Comparison of ENCODE assay signal across 9 mouse cellular contexts in the genomic region with DNA sequence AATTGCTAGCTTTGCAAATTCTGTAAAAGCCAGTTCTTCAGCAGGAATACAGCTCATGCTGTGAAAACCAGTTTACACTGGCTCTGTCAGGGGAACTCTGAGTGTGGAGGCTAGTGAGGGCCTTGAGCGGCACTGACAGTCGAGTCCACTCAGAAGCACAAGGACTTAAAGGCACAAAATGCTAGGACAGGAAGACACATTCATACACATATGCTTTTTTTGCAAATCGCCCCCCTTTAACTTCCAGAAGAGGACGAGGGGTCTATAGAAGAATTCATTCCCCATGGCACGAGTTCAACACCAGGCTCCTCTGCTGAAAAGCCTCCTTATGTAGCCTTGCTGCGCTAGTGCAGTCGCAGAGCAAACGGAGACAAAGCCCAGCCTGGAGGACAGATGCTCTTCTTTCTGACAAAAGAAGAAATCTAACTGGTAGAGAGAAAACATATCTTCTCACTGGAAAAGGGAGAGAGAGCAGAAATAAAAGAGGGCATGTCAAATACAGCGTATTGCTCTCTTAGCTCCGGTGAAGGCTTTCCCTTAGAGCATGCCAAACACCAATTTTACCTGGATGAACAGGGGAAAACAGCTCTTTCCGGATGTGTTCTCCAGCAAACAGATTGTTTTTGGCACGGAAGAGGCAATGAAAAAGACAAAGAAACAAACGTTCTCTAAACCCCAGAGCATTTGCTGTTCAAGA. TPM values are rescaled to one million over a fixed set of nuclear protein-coding genes. Genes with fewer than 3 reads are reported as not detected.
DNase-seq lines count a peak whose midpoint lies in the region; ATAC-seq and TF ChIP-seq lines count a peak whose summit lies in the region.
"Had no signal": no experiment of that assay in that cellular context is flagged by ENCODE, and none has a peak within 500 bp of the region (broad histone marks: within the 10 kb centered on the region; RNA-seq: fewer than 3 reads in every experiment).

No protein-coding gene starts in this region.

- H3K4me3 ChIP-seq in heart, adult 2 months = peak overlapping the region; percentile 72
- H3K4me3 ChIP-seq in embryonic facial prominence, embryonic 12.5 days = peak overlapping the region; percentile 96
- peak overlapping the region; percentile 83 for H3K4me3 ChIP-seq in intestine, embryonic 16.5 days (ENCODE audit: low read length)
- peak overlapping the region; percentile 29 for H3K4me3 ChIP-seq in macrophage (ENCODE audit: inconsistent target)

- intact Hi-C loops in heart, adult 2 months (cut with DNase I) = no loop called here

- H3K4me1 ChIP-seq in heart, adult 2 months (ENCODE audit: control insufficient read depth, insufficient read depth, low read length) = peaks cover 2% of the 10 kb centered on the region; the same call in 1 of the 2 replicates
- H3K4me1 ChIP-seq in embryonic facial prominence, embryonic 12.5 days = peaks cover 11% of the 10 kb centered on the region; the same call in 1 of the 2 replicates
- peaks cover 8% of the 10 kb centered on the region for H3K4me1 ChIP-seq in intestine, embryonic 16.5 days (ENCODE audit: control insufficient read depth, insufficient read depth, low read length)

- no peak for TF ChIP-seq CTCF in heart, adult 2 months (IDR thresholded peaks at IDR 0.05)

- no peak for DNase-seq in heart, adult 2 months
- DNase-seq in heart, postnatal 4 days = no peak
- DNase-seq in MN1 (ENCODE audit: low spot score) = peak; percentile 31
- DNase-seq in ovary, adult 18-20 months (ENCODE audit: low spot score) = no peak
- no peak for DNase-seq in gastrocnemius, postnatal 10 days

- ATAC-seq in embryonic facial prominence, embryonic 12.5 days (ENCODE audit: insufficient number of reproducible peaks, insufficient read depth, low FRiP score, low TSS enrichment) = no peak
- no peak for ATAC-seq in intestine, embryonic 16.5 days

- peaks cover 3% of the 10 kb centered on the region; the same call in 1 of the 2 replicates for H3K79me2 ChIP-seq in heart, adult 2 months (replicated peaks; ENCODE audit: control insufficient read depth, insufficient read depth, low read length)
- peaks cover 8% of the 10 kb centered on the region for H3K79me2 ChIP-seq in macrophage (ENCODE audit: inconsistent target)

- peak overlapping the region; percentile 88 for H3K9ac ChIP-seq in heart, adult 2 months (ENCODE audit: low read depth, low read length)
- H3K9ac ChIP-seq in embryonic facial prominence, embryonic 12.5 days = peak overlapping the region; percentile 74
- H3K9ac ChIP-seq in intestine, embryonic 16.5 days (ENCODE audit: low read depth, low read length) = peak overlapping the region; percentile 89

- no peak for TF ChIP-seq EP300 in heart, adult 2 months (IDR thresholded peaks at IDR 0.05; ENCODE audit: insufficient read depth, low read depth, low read length)

- no peaks in the 10 kb centered on the region for H3K27me3 ChIP-seq in heart, adult 2 months (ENCODE audit: control insufficient read depth, insufficient read depth, low read length)
- no peaks in the 10 kb centered on the region for H3K27me3 ChIP-seq in embryonic facial prominence, embryonic 12.5 days
- no peaks in the 10 kb centered on the region for H3K27me3 ChIP-seq in intestine, embryonic 16.5 days (replicated peaks; ENCODE audit: control insufficient read depth, insufficient read depth, low read length)

- peaks cover 2% of the 10 kb centered on the region for H3K36me3 ChIP-seq in heart, adult 2 months (ENCODE audit: control insufficient read depth, insufficient read depth, low read length)
- H3K36me3 ChIP-seq in embryonic facial prominence, embryonic 12.5 days = no peaks in the 10 kb centered on the region
- no peaks in the 10 kb centered on the region for H3K36me3 ChIP-seq in intestine, embryonic 16.5 days (ENCODE audit: control insufficient read depth, insufficient read depth, low read length)
- H3K36me3 ChIP-seq in macrophage (ENCODE audit: inconsistent target) = no peaks in the 10 kb centered on the region

- no peaks in the 10 kb centered on the region for H3K9me3 ChIP-seq in embryonic facial prominence, embryonic 12.5 days
- H3K9me3 ChIP-seq in intestine, embryonic 16.5 days (ENCODE audit: control insufficient read depth, low read length) = no peaks in the 10 kb centered on the region

- peak overlapping the region; percentile 49 for H3K4me2 ChIP-seq in embryonic facial prominence, embryonic 12.5 days (replicated peaks)
- peak overlapping the region; percentile 98 for H3K4me2 ChIP-seq in intestine, embryonic 16.5 days (ENCODE audit: low read depth, low read length)

- peak overlapping the region; percentile 93 for H3K27ac ChIP-seq in heart, adult 2 months
- peak overlapping the region; percentile 87 for H3K27ac ChIP-seq in embryonic facial prominence, embryonic 12.5 days
- H3K27ac ChIP-seq in intestine, embryonic 16.5 days (ENCODE audit: low read length) = peak overlapping the region; percentile 88
- no peak overlapping the region for H3K27ac ChIP-seq in macrophage

- 19% methylated on average over 13 of the region's 13 CpGs for WGBS in heart, adult 2 months
- WGBS in embryonic facial prominence, embryonic 12.5 days = 10% methylated on average over 13 of the region's 13 CpGs
- WGBS in intestine, embryonic 16.5 days = 15% methylated on average over 13 of the region's 13 CpGs
- WGBS in macrophage (ENCODE audit: missing documents) = 76% methylated on average over 13 of the region's 13 CpGs

- TF ChIP-seq POLR2A in heart, adult 2 months (IDR thresholded peaks at IDR 0.05; ENCODE audit: insufficient read depth, low read depth, low read length) = no peak

RNA-seq across cellular contexts. Expression of gene Afdn, which starts 1.0 kb away (rescaled TPM):
- total RNA-seq in heart, adult 2 months (2021) = 10 to 100 TPM; 60.7 to 90.9 TPM
- 36.9 and 69.6 TPM in 2 replicates for polyA plus RNA-seq in heart, adult 2 months (2012; rRNA removed)
- 100 to 1,000 TPM in 1 of 2 experiments, 10 to 100 TPM in 1; 90.0 to 105 TPM for total RNA-seq in heart, postnatal 4 days (2021)
- polyA plus RNA-seq in embryonic facial prominence, embryonic 12.5 days (2016; fragmentation: Nextera tagmentation; extraction: Ambion mirVana) = 87.3 and 89.7 TPM in 2 replicates
- polyA plus RNA-seq in intestine, embryonic 16.5 days (2015; fragmentation: Nextera tagmentation; extraction: Ambion mirVana) = 29.3 and 39.5 TPM in 2 replicates
- 10 to 100 TPM; 21.7 to 89.4 (median 62.3) TPM for total RNA-seq in macrophage (2018; cell fraction: chromatin; rRNA removed)
- total RNA-seq in macrophage (2018; cell fraction: cytosol; rRNA removed) = 10 to 100 TPM in 25 of 26 experiments, 1 to 10 TPM in 1; 8.2 to 19.4 (median 14.6) TPM
- total RNA-seq in macrophage (2018; cell fraction: nucleus; rRNA removed) = 10 to 100 TPM; 15.5 to 60.6 (median 30.1) TPM
- polyA plus RNA-seq in macrophage (2018) = 6.6 to 17.4 TPM (median 10.4 TPM) in 3 replicates
- 10 to 100 TPM; 79.9 to 99.8 TPM for total RNA-seq in gastrocnemius, postnatal 10 days (2021)

RNA-seq across cellular contexts. Expression of gene Tcte2, which starts 2.3 kb away (rescaled TPM):
- 1 to 10 TPM; 3.8 to 6.3 TPM for total RNA-seq in heart, adult 2 months (2021)
- polyA plus RNA-seq in heart, adult 2 months (2012; rRNA removed) = 2.5 and 3.5 TPM in 2 replicates
- 1 to 10 TPM; 4.7 to 5.2 TPM for total RNA-seq in heart, postnatal 4 days (2021)
- polyA plus RNA-seq in embryonic facial prominence, embryonic 12.5 days (2016; fragmentation: Nextera tagmentation; extraction: Ambion mirVana) = 7.0 and 7.1 TPM in 2 replicates
- 4.0 and 4.1 TPM in 2 replicates for polyA plus RNA-seq in intestine, embryonic 16.5 days (2015; fragmentation: Nextera tagmentation; extraction: Ambion mirVana)
- 1 to 10 TPM in 15 of 26 experiments, not detected in 11; 1.0 to 6.2 (median 1.8) TPM for total RNA-seq in macrophage (2018; cell fraction: chromatin; rRNA removed)
- under 1 TPM in 10 of 26 experiments, not detected in 16; 0.05 to 0.39 (median 0.17) TPM for total RNA-seq in macrophage (2018; cell fraction: cytosol; rRNA removed)
- 1 to 10 TPM in 10 of 26 experiments, under 1 TPM in 5, not detected in 11; 0.71 to 2.8 (median 1.5) TPM for total RNA-seq in macrophage (2018; cell fraction: nucleus; rRNA removed)
- polyA plus RNA-seq in macrophage (2018) = not detected in 3 replicates
- total RNA-seq in gastrocnemius, postnatal 10 days (2021) = 1 to 10 TPM; 1.6 to 2.3 TPM
- total RNA-seq: MEL had no signal

Comparison
In these comparisons a context has a peak if more than half of its experiments do, and no peak if none do; other contexts are left out.
1. H3K4me3 ChIP-seq: peak in every context shown above with its lines; median percentile 96 in embryonic facial prominence, embryonic 12.5 days; 83 in intestine, embryonic 16.5 days; 72 in heart, adult 2 months; 29 in macrophage.